Mouse (Mus musculus): ENCODE measurements around the gene Tlr9.

DNA sequence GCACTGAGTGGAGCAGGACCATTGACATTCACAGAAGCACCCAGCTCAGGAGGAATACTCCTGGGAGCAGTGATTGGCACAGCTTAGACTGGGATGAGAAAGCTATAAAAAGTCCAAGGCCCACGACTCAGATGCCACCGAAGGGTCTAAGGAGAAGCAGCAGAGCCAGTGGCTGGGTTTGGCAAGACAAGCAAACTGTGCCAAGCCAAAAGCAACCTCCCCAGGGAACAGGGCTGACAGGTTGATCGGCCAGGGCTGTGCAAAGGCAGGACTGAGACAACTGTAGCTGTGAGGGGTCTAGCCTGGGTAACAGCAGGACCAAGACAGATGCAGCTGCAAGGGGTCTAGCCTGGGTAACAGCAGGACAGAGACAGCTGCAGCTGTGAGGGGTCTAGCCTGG lies 10.6 kb downstream of the Tlr9 start:
- TF ChIP-seq CTCF (IDR thresholded peaks at IDR 0.05; ENCODE audit: control insufficient read depth, insufficient read depth, low read length) (no peak), POLR2A (IDR thresholded peaks at IDR 0.05; ENCODE audit: borderline replicate concordance, control insufficient read depth, low read depth, low read length) (no peak)

Measured in bone marrow, adult 2 months (tissue).